Mouse (Mus musculus) right cerebral cortex, postnatal 25 days (tissue): Measurements from ENCODE around the gene Pycr1.

Experiments used
- DNase-seq: peaks from one replicate; pipeline ENCODE4 v3.0.0; 2022

Gene Pycr1

DNA sequence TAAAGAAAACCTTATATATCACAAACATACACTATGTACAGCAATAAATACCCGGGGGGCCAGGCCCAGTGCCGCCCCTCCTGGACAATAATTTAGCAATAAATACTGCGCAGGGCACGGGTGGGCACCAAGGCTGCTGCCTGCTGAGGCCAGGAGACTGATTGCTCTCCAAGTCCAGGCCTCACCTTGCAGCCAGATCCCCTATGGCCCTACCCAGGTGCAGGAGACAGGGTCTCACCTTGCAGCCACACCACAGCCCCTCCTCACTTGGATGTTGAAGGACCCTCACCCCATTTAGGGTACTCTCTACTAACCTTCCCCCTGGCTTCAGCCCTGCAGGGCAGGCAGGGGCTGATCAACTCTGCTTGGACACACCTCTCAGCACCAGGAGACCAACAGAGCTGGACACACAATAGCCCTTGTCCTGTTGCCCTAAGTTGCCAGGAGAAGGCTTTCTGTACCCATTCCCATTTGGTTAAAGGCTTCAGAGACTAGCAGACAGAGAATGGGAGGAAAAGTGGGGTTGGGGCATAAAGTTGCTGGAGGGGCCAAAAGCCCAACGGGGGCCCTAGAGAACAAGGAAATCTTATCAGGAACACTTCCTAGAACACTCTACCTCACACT, 18.3 kb downstream of the Pycr1 start, which contains the start of gene Sirt7:
Sirt7 (minus strand) TSS at position 89 of the 624 bp plus-strand sequence.
- DNase-seq = no peak

GRCm38 (mm10) chr11:120624680-120625111, 18.9 kb downstream of the Pycr1 start:
- peak; percentile 82 for DNase-seq

- DNase-seq = peak; percentile 53
Observed at GRCm38 (mm10) chr11:120623961-120624679, 19.4 kb downstream of the Pycr1 start.

GRCm38 (mm10) chr11:120622805-120623204, 20.8 kb downstream of the Pycr1 start:
- no peak for DNase-seq

GRCm38 (mm10) chr11:120620195-120620594, 23.4 kb downstream of the Pycr1 start:
- no peak for DNase-seq

GRCm38 (mm10) chr11:120618619-120619535, 24.7 kb downstream of the Pycr1 start:
- DNase-seq = no peak

DNA sequence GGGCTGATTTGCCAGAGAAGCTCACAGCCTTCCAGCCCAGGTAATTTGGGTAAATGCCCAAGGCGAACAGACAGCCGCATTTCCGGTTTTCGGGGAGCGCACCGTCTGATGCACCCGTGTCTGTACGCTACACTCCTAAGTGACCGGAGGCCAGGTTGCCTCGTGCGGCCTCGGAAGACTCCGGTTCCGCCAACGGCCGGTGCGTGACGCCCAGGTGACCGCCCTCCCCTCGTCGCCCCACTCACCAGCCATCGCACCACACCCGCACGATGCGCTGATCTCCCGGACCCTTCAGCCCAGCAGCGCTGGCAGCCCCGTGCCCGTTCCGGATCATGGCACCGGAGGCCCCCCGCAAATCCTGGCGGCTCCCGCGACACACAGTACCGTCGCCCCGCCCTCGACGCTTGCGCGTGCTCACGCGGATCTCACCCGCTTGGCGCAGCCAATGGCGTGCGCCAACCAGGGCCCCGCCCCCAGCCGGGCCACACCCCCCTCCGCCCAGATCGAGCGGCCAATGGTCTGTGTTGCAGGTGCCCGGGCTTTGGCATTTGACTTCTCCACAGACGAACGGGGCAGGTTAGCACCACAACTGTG, 26.0 kb downstream of the Pycr1 start, which contains the start of gene Pcyt2:
Pcyt2 (minus strand) TSS at position 418 of the 594 bp plus-strand sequence.
- DNase-seq = peak; percentile 94

DNA sequence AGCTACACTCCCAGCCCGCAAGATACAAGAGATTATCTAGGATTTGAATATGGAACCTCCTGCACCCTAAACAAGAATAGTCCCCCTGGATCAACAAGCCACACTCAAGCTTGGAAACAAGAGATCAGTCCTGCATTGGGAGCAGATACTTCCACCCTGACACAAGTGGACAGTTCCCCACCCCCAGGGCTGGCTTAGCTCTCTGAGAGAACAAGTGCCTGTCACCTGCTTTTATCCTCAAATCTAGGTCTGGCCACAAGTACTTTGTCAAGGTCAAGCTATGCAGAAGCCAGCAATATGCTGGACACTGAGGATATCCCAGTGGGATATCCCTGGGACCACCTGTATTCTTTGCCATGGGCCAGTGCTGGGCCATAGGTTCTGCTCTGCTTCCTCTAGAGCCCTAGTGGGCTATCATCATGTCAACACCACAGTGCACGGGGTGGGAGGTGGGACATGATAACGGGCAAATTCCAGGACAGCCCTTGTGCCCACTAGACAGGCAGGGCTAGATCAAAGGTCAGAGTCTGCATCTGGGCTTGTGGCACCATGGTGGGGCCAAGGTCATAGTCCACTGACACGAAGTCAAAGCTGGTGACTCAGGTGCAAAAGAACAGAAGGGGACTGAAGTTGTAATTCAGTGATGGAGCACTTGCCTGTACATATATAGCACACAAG, 26.8 kb downstream of the Pycr1 start:
- DNase-seq = no peak

GRCm38 (mm10) chr11:120615606-120616203, 27.9 kb downstream of the Pycr1 start:
- no peak for DNase-seq

GRCm38 (mm10) chr11:120615167-120615566, 28.4 kb downstream of the Pycr1 start:
- DNase-seq = no peak

- no peak for DNase-seq
Observed at GRCm38 (mm10) chr11:120613976-120614375, 29.6 kb downstream of the Pycr1 start.

DNA sequence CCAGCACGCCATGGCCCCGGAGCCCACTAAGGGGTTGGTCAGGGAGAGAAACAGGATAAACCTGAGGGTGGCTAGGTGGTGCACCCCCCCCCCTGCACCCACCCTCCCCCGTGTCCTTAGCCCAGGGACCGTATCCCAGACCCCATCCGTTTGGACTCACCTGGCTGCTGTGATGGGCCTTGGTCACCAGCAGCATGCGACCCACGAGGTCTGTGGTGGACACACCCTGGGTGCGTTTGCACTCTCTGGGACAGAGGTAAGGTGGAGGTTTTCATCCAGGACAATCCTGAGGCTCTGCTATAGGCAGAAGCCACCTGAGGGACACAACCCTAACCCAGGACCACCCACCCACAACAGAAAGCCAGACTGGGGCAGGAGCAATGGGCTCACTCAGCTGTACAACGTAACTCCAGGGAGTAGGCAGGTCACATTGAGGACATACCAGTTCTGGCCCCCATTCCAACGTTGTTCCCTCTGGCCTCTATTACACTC, 30.0 kb downstream of the Pycr1 start:
- DNase-seq = no peak

DNA sequence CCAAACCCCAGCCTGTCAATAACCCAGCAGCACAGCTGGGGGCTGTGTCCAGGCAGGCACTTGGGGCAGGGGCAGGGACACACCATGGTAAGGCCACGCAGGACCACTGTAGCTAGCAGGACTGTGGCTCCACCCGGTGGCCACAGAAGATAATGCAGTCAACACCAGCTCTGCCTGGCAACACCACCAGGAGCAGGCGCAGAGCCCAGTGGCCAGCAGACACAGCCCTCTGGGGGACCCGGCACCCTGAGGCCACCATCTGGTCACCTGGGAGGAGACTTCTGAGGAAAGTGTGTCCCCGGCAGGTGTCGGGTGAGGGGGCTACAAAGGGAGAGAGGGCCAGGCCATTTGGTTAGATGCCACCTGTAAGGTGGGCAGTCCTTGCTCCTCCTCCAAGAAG, 30.8 kb downstream of the Pycr1 start:
- no peak for DNase-seq

DNA sequence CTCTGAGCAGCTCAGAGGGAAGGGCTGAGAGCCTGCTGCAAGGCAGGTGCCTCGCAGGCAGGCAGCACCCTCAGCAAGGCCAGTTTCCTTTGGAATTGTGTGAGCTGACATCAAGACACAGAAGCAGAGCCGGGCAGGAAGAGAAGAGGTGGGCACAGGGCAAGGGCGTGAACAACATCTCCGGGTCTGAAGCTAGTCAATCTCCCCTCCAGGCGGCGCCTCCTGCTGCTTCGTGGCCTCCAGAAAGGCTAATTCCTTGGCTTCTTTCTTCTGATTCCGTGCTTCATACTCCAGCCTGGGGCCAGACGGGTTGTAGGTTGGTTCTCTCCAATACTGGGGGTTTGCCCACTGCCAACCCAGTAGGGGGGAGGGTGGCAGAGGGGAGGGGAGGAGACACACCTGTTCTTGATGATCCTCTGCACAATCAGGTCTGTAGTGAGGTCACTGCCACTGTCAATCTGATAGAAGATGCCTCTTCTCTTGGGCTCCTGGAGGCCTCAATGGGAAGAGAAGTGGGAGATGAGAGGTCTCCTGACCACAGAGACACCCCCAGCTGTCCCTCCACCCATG, 33.0 kb downstream of the Pycr1 start:
- DNase-seq = no peak

DNA sequence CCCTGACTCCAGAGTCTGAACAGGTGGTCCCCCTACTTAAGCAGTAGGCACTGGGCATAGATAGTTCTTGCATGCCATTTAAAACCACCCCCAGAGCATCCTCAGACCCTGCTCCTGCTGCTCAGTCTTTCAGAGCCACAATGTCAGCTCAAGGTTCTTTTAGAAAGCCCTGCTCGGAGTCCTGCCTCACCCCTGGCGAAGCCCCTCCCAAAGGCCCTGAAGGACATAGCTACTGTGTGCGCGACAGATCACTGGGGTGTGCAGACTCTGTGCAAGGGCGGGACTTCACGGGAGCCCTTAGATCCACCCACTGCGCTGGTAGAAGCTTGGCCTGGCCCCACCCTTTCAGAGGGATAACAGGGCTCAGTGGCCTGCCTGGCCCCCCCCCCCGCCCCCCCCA, 34.3 kb downstream of the Pycr1 start:
- DNase-seq = no peak

GRCm38 (mm10) chr11:120608241-120609034, 35.1 kb downstream of the Pycr1 start, which contains the start of gene Npb:
Gene Npb, plus strand, starts transcription at chr11:120608477.
- DNase-seq = no peak

DNA sequence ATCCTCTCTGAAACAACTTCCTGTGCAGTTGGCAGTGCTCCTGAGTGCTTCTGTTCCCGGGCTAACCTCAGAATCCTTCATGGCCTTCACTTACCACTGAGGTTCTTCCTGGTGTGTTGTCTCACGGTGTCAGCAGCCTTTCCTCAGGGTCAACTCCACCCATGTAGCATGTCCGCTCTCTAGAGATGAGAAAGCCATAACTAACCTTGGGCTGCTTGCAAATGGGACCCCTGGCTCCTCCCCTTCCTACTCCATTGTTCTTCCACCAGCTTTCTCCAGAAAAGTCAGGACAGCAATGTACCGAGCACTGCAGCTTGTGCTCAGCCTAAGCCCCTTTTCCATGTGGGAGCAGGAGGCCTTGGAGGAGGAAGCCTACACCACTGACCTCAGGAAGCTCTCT, 36.8 kb downstream of the Pycr1 start:
- DNase-seq = no peak

DNA sequence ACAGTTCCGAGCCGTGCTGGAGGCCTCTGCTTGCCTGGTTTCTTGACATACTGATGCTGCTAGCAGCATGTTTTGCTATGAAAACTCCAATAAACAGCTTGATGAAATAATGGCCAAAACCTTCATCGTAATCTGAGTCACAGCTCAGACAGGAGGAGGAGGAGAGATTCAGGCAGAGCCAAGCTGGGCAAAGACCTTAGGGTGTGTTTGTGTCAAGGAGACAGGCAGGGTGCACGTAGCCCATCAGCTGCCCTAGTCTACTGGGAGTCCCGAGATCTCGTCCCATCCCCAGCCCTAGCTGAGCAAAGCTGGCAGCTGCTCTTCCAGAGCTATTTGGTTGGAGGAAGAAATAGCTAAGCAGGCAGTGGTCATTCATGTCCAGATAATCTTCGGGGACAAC, 37.9 kb downstream of the Pycr1 start:
- no peak for DNase-seq

DNA sequence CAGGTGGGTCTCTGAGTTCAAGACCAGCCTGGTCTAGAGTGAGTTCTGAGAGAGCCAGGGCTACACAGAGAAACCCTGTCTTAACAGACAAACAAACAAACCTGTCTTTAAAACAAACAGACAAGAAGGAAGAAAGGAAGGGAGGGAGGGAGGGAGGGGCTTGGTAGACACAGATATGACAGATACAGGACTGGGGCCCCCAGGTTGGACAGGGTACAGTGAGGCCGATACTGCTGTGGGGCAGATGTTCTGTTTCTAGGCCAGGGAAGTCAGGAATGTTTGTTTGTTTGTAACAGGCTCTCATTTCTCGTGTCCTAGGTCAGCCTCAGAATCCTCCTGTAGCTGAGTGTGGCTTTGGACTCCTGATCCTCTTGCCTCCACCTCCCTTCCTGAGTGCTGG, 40.0 kb downstream of the Pycr1 start:
- DNase-seq = no peak

DNA sequence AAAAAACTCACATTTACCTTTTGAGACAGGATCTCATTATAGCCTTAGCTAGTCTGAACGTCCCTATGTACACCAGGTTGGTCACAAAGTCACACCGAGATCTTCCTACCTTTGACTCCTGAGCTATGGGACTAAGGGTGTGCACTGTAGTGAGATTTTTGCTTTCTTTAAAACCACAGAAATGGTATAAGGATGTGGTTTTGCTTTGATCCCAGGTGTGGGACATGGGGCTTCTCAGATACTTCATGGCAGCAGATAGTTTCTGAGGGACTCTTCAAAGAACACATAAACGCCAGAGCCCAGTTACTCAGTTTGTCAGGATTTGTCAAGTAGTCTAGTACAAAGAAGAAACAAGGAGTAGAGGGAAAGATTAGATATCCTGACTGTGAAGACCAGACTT, 42.9 kb downstream of the Pycr1 start:
- DNase-seq = no peak
